Mouse (Mus musculus) layer of hippocampus, adult 11-12 months (tissue): Measurements from ENCODE around the gene Rilp.

Experiments
- DNase-seq: peaks from one replicate; pipeline ENCODE4 v3.0.0; 2022; ENCODE audit warnings: low spot score

The Rilp gene

GRCm38 (mm10) chr11:75559870-75560504 lies 50.1 kb downstream of the Rilp start:
- DNase-seq, result no peak

DNA sequence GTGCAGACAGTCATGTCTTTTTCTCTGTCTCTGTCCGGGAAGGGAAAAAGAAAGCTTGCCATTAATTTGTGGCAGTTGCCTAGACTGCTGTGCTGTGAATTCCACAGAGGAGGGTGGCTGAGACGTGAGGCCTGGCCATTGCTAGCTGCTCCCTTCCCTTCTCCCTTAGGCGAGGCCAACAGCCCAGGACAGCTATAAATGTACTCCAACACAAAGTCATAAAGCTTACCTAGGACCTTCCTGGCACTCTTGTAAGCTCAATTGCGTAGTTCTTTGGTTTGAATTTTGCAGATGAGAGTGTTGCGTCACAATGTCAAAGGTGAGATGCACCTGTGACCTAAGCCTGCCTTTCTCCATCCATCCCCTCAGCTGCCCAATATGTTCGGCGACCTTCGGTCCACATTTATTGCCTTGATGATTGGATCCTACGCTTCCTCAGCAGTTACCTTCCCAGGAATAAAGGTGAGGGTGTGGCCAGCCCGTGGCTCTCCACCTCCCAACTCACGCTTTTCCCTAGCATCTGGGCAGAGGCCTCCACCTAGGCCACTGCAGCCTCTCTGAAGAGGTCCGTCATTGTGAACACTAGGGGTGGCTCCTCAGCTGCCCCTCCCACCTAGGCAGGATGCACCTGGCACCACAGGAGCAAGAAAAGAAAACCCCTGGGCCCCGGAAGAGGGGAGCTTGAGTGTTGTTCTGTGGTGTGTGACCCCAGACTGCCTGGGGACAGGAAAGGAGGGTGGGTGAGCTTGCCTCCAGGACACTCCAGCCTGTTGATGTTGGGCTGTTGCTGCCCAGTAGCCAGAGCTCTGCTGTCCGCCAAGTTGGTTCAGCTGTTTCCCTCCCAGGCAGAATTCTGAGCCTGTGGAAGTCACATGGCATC lies 50.9 kb downstream of the Rilp start:
- no peak for DNase-seq

DNA sequence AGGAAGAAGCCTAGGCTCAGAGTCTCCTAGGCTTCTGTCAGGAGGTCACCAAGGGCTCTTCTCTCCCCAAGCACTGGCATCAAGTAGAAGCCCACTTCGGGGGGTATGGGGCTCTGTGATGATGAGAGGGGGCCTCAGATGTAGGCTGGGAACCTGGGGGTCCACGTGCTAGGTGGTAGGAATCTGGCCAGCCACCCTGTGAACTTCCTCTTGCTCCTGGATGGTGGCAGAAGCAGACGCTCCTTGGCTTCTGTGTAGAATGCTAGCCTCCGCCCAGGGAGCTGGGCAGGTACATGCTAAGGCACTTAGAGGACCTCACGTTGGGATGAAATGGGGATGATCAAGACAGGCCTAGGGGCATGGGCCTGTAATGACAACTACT lies 51.5 kb downstream of the Rilp start:
- DNase-seq, result no peak
